Mouse (Mus musculus): ENCODE results near the gene Jun. TPM values are rescaled to one million over a fixed set of nuclear protein-coding genes. Genes with fewer than 3 reads are reported as not detected.

Jun gene
- total and polyA plus RNA-seq, 3 experiments = not detected

DNA sequence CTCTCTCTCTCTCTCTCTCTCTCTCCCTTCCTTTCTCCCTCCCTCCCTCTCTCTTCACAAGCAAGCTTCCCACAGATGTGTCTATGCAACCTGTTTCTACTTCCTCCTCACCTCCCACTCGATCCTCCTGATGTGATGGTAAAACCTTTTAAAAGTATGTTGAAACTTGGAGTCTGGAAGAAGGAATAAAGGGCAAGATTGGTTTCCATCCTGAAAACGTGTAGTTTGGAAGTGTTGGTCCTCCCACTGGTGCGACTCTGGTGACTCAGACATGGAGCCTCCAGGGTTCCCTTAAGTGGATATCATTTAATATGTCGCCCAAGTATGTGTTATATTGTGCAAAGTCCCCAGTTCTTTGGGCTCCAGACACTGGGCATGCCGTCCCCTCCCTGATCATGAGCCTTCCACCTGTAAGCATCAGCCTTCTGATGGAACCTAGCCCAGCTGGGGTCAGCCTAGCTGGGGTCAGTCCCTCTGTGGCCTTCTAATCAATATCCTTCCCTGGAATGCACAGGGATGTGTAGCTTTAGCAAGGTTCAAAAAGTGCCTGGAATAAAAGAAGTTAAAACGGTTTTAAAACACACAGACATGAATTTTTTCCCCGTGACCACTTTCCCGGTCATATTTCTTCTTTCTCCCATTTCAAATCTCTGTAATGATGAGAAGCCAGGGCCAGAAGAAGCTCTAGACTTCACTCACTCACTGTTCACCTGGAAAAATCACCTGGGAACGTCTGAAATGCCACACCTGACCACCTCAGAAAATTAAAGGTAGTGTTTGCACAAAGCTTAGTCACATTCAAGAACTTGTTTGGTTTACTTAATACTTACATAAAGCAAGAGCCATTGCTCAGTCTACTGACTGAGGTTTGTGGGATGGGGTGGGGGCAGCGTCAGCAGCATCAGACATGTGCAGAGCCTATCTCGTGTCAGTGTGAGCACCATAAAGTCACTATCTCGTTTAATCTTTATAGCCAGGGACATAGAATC is 30.1 kb downstream of the Jun start:
- Histone ChIP-seq H3K27ac (ENCODE audit: control insufficient read depth, low read depth, low read length) (no peak overlapping the region), H3K9me3 (replicated peaks; ENCODE audit: insufficient read depth, low read length) (no peaks in the 10 kb centered on the region), H3K27me3 (ENCODE audit: control insufficient read depth in 1 of 2, insufficient read depth in 2 of 2, low read length in 2 of 2) (no peaks in the 10 kb centered on the region; a peak in 1 of 4 replicates), H3K4me3 (ENCODE audit: control insufficient read depth in 1 of 2, insufficient read depth in 1 of 2, low read depth in 2 of 2, low read length in 2 of 2) (no peak overlapping the region), H3K79me2 (ENCODE audit: control insufficient read depth, insufficient read depth, low read length, poor library complexity) (no peaks in the 10 kb centered on the region), H3K36me3 (ENCODE audit: control insufficient read depth in 1 of 2, insufficient read depth in 2 of 2, low read length in 2 of 2) (no peaks in the 10 kb centered on the region), H3K4me1 (ENCODE audit: control insufficient read depth in 1 of 2, insufficient read depth in 2 of 2, low read length in 2 of 2) (no peaks in the 10 kb centered on the region), H3K9ac (ENCODE audit: control insufficient read depth, low read depth, low read length, poor library complexity, severe bottlenecking) (no peak overlapping the region)
- TF ChIP-seq USF1 (IDR thresholded peaks at IDR 0.05; ENCODE audit: low read depth, low read length) (no peak), NELFE (IDR thresholded peaks at IDR 0.05; ENCODE audit: low read depth, low read length) (no peak), ZKSCAN1 (IDR thresholded peaks at IDR 0.05; ENCODE audit: low read depth, low read length) (no peak), GATA1 (IDR thresholded peaks at IDR 0.05; ENCODE audit: low read depth, low read length) (no peak), E2F4 (IDR thresholded peaks at IDR 0.05; ENCODE audit: borderline replicate concordance, low read depth, low read length) (no peak), MYC (IDR thresholded peaks at IDR 0.05; ENCODE audit: low read depth, low read length) (no peak), POLR2AphosphoS2 (IDR thresholded peaks at IDR 0.05; ENCODE audit: low read length) (no peak), GABPA (IDR thresholded peaks at IDR 0.05; ENCODE audit: low read depth, low read length) (no peak), ZMIZ1 (IDR thresholded peaks at IDR 0.05; ENCODE audit: low read depth, low read length) (no peak), MAZ (IDR thresholded peaks at IDR 0.05; ENCODE audit: low read depth, low read length) (no peak), MAX (IDR thresholded peaks at IDR 0.05; ENCODE audit: low read length) (no peak), NRF1 (IDR thresholded peaks at IDR 0.05; ENCODE audit: insufficient read depth, low read depth, low read length, poor library complexity, severe bottlenecking) (no peak), SIN3A (IDR thresholded peaks at IDR 0.05; ENCODE audit: low read length) (no peak), ETS1 (IDR thresholded peaks at IDR 0.05; ENCODE audit: low read depth, low read length) (no peak)
- DNase-seq (ENCODE audit: low read depth, low spot score) = no peak

DNA sequence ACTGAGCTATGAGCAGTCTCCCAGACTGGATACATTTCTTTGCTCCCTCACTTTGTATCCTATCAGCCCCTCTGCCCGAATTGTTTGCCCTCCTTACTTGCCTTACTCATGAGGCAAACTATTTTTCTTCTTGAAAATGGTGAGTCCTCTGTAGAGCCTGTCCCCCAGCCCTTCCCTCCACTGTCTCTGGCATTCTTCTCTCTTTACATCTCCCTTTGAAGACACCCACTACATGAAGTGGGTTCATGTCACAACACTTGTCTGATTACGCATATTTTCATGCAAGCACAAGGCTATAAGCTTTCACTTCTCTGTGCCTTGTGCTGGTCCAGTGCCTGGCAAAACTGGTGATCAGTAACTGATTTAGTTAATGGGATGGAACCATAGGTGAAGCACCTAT is 31.8 kb downstream of the Jun start:
- no peak for DNase-seq (ENCODE audit: low read depth, low spot score)
- H3K4me3 ChIP-seq (ENCODE audit: control insufficient read depth in 1 of 2, insufficient read depth in 1 of 2, low read depth in 2 of 2, low read length in 2 of 2) = no peak overlapping the region
- no peaks in the 10 kb centered on the region for H3K79me2 ChIP-seq (ENCODE audit: control insufficient read depth, insufficient read depth, low read length, poor library complexity)
- H3K27ac ChIP-seq (ENCODE audit: control insufficient read depth, low read depth, low read length) = no peak overlapping the region
- H3K9ac ChIP-seq (ENCODE audit: control insufficient read depth, low read depth, low read length, poor library complexity, severe bottlenecking) = no peak overlapping the region
- H3K4me1 ChIP-seq (ENCODE audit: control insufficient read depth in 1 of 2, insufficient read depth in 2 of 2, low read length in 2 of 2) = no peaks in the 10 kb centered on the region
- no peaks in the 10 kb centered on the region for H3K9me3 ChIP-seq (replicated peaks; ENCODE audit: insufficient read depth, low read length)
- no peaks in the 10 kb centered on the region for H3K36me3 ChIP-seq (ENCODE audit: control insufficient read depth in 1 of 2, insufficient read depth in 2 of 2, low read length in 2 of 2)
- H3K27me3 ChIP-seq (ENCODE audit: control insufficient read depth in 1 of 2, insufficient read depth in 2 of 2, low read length in 2 of 2) = no peaks in the 10 kb centered on the region; a peak in 1 of 4 replicates
- TF ChIP-seq ZKSCAN1 (IDR thresholded peaks at IDR 0.05; ENCODE audit: low read depth, low read length) (no peak), NRF1 (IDR thresholded peaks at IDR 0.05; ENCODE audit: insufficient read depth, low read depth, low read length, poor library complexity, severe bottlenecking) (no peak), E2F4 (IDR thresholded peaks at IDR 0.05; ENCODE audit: borderline replicate concordance, low read depth, low read length) (no peak), ETS1 (IDR thresholded peaks at IDR 0.05; ENCODE audit: low read depth, low read length) (no peak), GATA1 (IDR thresholded peaks at IDR 0.05; ENCODE audit: low read depth, low read length) (no peak), SIN3A (IDR thresholded peaks at IDR 0.05; ENCODE audit: low read length) (no peak), MYC (IDR thresholded peaks at IDR 0.05; ENCODE audit: low read depth, low read length) (no peak), MEF2A (IDR thresholded peaks at IDR 0.05; ENCODE audit: extremely low read depth, insufficient replicate concordance, low read depth, low read length, poor library complexity, severe bottlenecking) (no peak)

Data from MEL (cell line).